Mouse (Mus musculus) kidney, postnatal 10 days (tissue): Measurements from ENCODE around the gene Pla2g7.
"Not testable (repeated sequence)": the region's sequence is repeated elsewhere in the genome, so short reads cannot be mapped to it uniquely, and the experiment has no call there.

Source experiments
- DNase-seq: peaks from one replicate; pipeline ENCODE4 v3.0.0; 2021; ENCODE audit warnings: mixed read lengths

Pla2g7 gene

DNA sequence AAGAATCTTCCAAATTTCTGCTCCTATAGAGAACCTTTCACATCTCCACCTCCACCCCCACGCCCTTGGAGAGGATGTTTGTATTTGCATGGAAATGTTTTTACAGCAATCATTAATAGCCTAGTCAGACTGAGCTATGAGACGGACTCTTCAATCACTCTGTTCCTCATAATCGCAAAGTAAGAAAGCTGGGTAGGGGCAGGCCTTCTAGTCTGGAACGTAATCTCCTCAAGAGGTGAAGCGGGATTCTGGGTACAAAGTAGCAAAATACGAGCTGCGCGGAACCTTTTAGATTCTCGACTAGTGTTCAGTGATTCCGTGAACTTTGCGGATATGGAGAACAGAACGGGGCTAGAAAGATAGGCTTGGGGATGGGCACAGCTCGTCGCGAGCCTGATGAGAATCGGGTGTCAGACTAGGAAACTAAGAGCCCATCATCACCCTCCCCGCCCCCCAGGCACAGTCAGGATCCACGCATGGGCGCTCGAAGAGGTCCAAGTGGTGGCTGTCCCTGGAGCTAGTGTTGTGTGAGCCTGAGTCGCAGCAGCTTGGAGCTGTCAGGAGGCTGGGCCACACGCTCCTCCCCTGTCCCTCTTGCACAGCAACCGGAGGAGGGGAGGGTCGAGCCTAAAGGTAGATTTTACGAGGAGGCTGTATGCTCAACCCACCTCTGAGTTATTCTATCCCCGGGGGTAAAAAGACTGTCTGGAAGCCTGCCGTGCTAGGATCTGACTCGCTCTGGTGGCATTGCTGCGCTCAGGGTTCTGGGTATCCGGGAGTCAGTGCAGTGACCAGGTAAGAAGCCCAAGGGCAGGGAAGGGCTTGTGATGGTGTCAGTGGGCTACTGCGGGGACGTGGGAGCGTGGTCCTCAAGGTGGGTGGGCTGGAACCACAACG, at the start of gene Pla2g7:
TSS of gene Pla2g7 (plus strand) at position 107 of the 897 bp plus-strand sequence.
- peak; percentile 73 for DNase-seq

- DNase-seq, result peak; percentile 85
Measured at GRCm38 (mm10) chr17:43518644-43519409, 49.1 kb upstream of the Pla2g7 start.

DNA sequence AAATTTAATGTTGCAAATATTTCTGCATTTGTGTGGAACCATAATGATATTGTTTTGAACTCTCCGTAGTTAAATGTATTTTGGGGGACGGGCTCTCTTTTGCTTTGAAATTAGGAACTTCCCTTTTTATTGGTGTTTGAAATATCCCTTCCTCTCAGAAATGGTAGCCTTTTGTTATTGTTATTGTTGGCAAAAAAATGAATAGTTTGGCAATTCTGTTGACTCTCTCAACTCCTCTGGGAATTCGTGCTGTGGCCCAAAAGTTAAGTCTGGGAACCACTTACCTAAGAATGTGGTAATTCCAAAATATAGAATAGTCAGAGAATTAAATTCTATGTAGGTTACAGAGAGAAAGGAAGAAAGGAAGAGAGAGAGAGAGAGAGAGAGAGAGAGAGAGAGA, 47.7 kb upstream of the Pla2g7 start:
- no peak for DNase-seq

DNA sequence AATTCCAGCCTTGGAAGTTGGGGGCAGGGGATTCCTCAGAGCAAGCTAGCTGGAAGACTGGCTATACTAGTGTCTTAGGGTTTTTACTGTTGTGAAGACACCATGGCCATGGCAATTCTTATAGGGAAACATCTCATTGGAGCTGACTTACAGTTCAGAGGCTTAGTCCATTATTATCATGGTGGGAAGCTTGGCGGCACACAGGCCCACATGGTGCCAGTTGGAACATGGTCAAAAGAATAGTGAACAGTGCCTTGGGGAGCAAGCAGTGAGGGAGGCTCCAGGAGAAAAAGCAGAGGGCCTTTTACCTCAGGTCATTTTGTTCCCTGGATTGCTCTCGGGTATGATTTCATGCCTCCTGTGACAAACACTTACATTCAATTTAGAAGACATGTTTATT, 37.4 kb upstream of the Pla2g7 start:
- no peak for DNase-seq

DNA sequence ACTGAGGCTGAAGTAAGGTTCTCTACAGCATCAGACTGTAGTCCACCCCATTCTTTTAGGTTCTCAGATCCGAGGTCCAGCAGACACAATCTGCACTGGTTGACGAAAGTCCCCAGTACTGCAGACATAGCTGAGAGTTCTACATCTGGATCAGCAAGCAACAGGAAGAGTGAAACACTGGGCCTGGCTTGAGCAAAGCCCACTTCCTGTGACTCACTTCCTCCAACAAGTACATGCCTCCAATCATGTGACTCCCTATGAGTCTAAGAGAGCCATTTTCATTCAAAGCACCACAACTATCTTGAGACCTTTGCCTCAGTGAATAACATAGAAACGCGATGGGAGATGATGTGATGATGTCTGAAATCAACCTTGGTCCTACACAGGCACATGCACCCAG, 36.7 kb upstream of the Pla2g7 start:
- DNase-seq, result no peak

- peak; percentile 78 for DNase-seq
Measured at GRCm38 (mm10) chr17:43534362-43535222, 33.3 kb upstream of the Pla2g7 start.

- not testable (repeated sequence) for DNase-seq
Measured at GRCm38 (mm10) chr17:43536841-43537240, 31.1 kb upstream of the Pla2g7 start.

DNA sequence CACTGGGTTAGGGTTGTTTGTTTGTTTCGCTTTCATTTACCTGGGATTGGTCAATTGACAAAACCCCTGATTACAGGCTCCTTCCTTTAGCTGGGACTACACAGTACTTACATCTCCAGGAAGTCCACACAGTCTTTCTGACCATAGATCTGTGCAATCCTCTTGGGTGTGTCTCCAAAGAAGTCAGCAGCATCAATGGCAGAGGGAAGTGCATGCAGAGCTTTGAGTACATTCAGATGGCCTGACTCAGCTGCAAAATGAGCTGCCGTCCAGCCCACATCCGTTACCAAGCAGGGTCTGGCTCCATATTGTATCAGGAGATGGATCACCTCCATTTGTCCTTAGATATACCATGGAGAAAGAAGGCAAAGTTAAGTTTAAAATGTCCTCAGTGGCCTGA, 29.1 kb upstream of the Pla2g7 start:
- no peak for DNase-seq

DNA sequence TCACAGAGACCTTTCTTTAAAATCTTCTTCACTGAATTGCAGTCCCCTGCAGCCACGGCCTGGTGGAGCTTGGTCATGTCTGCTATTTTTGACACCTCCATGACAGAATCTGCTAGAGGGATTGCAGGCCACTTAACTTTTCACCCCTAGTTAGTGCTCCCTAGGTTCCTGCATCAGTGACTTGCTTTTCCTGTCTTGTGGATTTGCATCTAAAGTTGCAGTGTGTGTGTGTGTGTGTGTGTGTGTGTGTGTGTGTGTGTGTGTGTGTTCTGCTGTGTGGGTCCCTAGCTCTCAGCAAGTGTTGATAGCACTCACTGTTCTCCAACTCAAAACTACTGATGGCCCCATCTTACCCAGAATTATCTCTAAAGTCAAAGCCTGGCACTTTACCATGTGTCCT, 24.4 kb upstream of the Pla2g7 start, which contains the start of gene Ankrd66:
TSS of gene Ankrd66 (minus strand) at position 101 of the 400 bp plus-strand sequence.
- no peak for DNase-seq

GRCm38 (mm10) chr17:43544040-43544439, 23.9 kb upstream of the Pla2g7 start:
- DNase-seq, result no peak

DNA sequence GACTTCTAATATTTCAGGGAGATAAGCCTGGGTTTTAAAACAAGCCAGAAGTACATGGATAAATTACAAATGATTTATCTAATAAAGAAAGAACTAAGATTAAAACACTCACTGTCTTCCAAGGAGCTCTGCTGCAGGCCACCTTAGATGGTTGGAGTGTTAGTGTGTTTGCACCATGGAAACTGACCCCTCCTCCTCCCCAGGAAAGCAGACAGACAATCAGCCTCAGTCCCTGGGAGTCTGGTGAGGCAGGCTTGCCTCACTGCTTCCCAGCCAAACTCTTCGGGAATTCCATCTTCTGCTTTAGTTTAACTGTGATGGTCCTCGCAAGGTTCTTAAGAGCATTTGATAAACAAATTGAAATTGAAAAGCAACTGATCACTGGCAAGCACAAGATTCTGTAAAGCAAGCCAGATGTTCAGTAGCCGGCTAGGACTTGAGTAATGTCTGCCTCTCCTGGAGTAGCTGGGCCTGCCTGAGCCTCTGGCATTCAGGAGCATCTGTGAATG, 16.7 kb upstream of the Pla2g7 start:
- no peak for DNase-seq

DNA sequence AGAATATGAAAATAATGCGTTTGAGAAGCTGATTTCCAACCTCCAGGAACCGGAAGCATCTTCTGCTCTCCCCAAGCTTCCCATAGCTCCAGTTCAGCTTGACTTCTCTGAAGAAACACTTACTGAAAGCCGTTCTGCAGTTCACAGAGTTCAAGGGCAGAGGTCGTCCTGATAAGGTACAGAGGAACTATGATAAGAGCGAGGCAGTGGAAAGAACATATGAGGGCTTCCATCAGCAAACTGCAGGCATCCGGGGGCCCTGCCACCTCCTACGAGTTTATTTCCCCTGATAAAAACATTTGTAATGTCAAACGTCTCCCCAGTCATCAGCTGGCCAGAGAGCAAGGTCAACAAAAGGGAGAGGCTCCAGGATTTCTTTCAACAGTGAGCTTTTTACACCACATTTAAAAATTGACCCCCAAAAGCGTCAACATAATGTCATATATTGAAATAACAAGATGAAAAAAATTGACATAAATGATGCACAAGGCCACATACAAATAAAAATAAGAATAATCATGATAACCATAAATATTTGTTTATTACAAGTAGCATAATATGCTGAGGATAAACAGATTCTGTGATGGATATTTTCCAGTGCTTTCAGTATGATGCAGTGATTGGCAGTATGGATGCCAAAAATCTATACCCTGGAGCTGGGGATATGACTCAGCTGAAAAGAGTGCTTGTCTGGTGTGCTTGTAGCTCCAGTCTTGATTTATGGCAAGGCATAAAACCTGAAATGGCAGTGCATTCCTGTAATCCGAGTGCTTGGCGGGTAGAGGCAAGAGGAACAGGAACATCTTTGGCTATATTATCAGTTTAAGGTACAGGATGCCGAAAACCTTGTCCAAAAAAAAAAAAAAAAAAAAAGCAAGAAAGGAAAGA, 13.1 kb upstream of the Pla2g7 start:
- DNase-seq, result no peak

- DNase-seq, result no peak
Measured at GRCm38 (mm10) chr17:43557104-43557503, 10.8 kb upstream of the Pla2g7 start.

GRCm38 (mm10) chr17:43557541-43558090, 10.3 kb upstream of the Pla2g7 start:
- DNase-seq, result peak; percentile 73

DNA sequence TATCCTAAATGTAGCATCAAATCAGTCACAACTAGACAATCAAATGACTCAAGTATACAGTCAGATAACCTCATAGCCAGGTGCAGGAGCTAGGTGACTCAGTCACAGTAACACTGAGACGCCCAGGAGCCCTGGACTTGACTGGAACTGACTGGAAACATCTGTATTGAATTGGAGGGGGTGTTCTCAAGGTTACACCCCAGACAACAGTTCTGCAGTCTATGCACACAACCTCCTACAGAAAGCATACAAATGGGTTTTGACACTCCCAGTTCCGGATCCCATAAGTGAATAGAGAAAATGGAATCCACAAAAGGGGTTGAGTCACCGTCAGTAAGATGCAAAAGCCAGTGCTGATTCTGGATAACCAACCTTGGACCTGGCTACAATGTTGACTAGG, 9.2 kb upstream of the Pla2g7 start:
- no peak for DNase-seq

- DNase-seq, result no peak
Measured at GRCm38 (mm10) chr17:43563192-43563987, 4.5 kb upstream of the Pla2g7 start.

DNA sequence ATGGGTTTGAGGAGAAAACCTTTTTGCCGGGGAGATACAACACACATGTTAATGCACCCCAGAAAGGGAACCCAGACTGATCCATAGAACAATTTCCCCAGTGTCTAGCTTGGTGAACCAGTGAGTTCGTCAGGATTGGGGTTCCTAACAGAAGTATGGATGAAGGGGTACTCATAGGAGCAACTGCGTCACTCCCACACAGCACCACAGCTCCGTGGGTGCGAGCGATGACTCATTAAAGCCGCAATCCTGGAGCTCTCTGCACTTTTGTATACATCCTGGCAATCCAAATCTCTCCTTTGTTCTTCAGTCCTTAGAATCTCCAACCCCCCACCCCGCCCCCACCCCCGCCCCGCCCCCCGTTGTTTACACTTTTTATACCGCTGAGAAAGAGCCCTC, 306 bp upstream of the Pla2g7 start:
- DNase-seq, result no peak

- no peak for DNase-seq
Measured at GRCm38 (mm10) chr17:43569287-43569686, 1.4 kb downstream of the Pla2g7 start.

GRCm38 (mm10) chr17:43573624-43574073, 5.8 kb downstream of the Pla2g7 start:
- DNase-seq, result no peak

GRCm38 (mm10) chr17:43580456-43580855, 12.6 kb downstream of the Pla2g7 start:
- no peak for DNase-seq
